Mouse (Mus musculus): ENCODE results near the gene Parn. TPM values are rescaled to one million over a fixed set of nuclear protein-coding genes. Genes with fewer than 3 reads are reported as not detected.
A peak's percentile ranks its signal among the peaks of the same experiment; 100 is the strongest.

Gene Parn
- total and polyA plus RNA-seq, 3 experiments, result 26.7 to 160 (median 38.2) TPM

DNA sequence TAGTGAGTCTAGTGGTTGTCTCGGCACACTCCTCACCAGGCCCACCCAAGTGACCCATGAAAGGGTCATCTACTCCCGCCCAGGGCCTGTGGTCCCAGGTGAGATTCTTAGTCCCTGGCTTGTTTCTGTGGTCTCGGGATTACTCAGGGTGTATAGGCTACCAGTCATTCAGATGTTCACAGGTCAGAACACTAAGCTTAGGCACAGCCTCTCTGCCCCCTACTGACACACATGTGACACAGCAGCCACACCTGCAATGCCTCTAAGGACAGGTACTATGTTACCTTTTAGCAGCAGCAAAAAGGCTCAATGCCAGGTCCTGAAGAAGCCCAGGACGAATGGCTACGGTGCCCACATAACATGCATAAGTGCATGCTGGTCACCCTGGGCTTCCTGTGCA lies 136.7 kb downstream of the Parn start:
- Histone ChIP-seq H3K79me2 (ENCODE audit: control insufficient read depth, insufficient read depth, low read length, poor library complexity) (no peaks in the 10 kb centered on the region), H3K27ac (ENCODE audit: control insufficient read depth, low read depth, low read length) (no peak overlapping the region), H3K36me3 (ENCODE audit: control insufficient read depth in 1 of 2, insufficient read depth in 2 of 2, low read length in 2 of 2) (no peaks in the 10 kb centered on the region), H3K9ac (ENCODE audit: control insufficient read depth, low read depth, low read length, poor library complexity, severe bottlenecking) (no peak overlapping the region), H3K27me3 (ENCODE audit: control insufficient read depth in 1 of 2, insufficient read depth in 2 of 2, low read length in 2 of 2) (no peaks in the 10 kb centered on the region), H3K4me1 (ENCODE audit: control insufficient read depth in 1 of 2, insufficient read depth in 2 of 2, low read length in 2 of 2) (no peaks in the 10 kb centered on the region), H3K9me3 (replicated peaks; ENCODE audit: insufficient read depth, low read length) (no peaks in the 10 kb centered on the region), H3K4me3 (ENCODE audit: control insufficient read depth in 1 of 2, insufficient read depth in 1 of 2, low read depth in 2 of 2, low read length in 2 of 2) (no peak overlapping the region)
- TF ChIP-seq RAD21 (IDR thresholded peaks at IDR 0.05; ENCODE audit: low read depth, low read length) (peak; percentile 32), CTCF (IDR thresholded peaks at IDR 0.05 in 2 of 3, conservative IDR thresholded peaks at IDR 0.05 in 1 of 3; ENCODE audit: control insufficient read depth in 1 of 3, insufficient read depth in 1 of 3, low read depth in 2 of 3, low read length in 3 of 3, poor library complexity in 1 of 3, severe bottlenecking in 1 of 3) (peak; percentile 33 to 43 (median 36); a peak in 5 of 6 replicates), EP300 (IDR thresholded peaks at IDR 0.05; ENCODE audit: low read depth in 1 of 2, low read length in 2 of 2) (no peak), SMC3 (IDR thresholded peaks at IDR 0.05; ENCODE audit: low read depth, low read length) (peak; percentile 39)
- peak; percentile 12 for DNase-seq (ENCODE audit: low read depth, low spot score)

DNA sequence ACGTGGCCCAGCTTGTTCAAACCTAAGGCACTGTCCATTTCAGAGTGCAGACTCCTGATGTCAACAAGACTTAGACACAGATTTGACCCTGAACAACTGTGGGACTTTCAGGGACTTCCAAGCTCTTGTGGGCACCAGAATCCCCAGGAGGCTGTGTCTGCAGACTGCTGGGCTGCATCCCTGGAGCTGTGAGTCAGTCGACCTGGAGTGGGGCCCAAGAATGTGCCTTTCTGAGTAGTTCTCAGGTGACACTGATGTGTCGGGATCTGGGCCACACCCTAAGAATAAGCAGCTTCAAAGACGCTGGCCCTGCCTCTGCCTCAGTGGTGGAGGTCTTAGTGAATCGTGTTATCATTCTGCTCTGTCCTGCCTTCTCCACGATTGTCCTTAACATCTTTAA lies 146.6 kb downstream of the Parn start:
- TF ChIP-seq JUND (IDR thresholded peaks at IDR 0.05; ENCODE audit: low read depth, low read length) (no peak), CHD2 (IDR thresholded peaks at IDR 0.05; ENCODE audit: low read length) (no peak), ZKSCAN1 (IDR thresholded peaks at IDR 0.05; ENCODE audit: low read depth, low read length) (no peak), ETS1 (IDR thresholded peaks at IDR 0.05; ENCODE audit: low read depth, low read length) (no peak), MAZ (IDR thresholded peaks at IDR 0.05; ENCODE audit: low read depth, low read length) (no peak), ZC3H11A (IDR thresholded peaks at IDR 0.05; ENCODE audit: low read depth, low read length) (no peak), HCFC1 (IDR thresholded peaks at IDR 0.05; ENCODE audit: low read depth, low read length) (no peak), EP300 (IDR thresholded peaks at IDR 0.05; ENCODE audit: low read depth in 1 of 2, low read length in 2 of 2) (no peak), NRF1 (IDR thresholded peaks at IDR 0.05; ENCODE audit: insufficient read depth, low read depth, low read length, poor library complexity, severe bottlenecking) (no peak), USF2 (IDR thresholded peaks at IDR 0.05; ENCODE audit: borderline replicate concordance in 1 of 2, insufficient read depth in 1 of 2, low read depth in 1 of 2, low read length in 2 of 2) (no peak)
- DNase-seq (ENCODE audit: low read depth, low spot score), result no peak

DNA sequence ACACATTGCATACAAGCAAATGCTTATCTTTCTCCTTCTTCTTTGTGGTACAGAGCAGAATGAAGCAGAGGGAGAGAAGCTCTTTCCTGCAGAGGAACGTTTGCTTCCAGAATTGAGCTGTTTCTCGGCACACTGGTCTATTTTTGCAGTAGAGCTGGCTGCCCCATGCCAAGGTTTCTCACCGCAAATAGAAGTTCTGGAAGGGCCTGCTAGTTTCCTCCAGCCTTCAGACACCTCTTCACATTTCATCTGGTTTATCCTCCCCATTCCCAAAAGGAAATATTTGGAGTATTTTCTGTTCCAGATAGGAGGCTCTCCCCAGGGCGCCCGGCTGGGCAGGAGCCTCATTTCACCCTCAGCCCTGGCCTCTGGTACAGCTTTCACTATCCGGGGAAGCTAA lies 147.7 kb downstream of the Parn start:
- Histone ChIP-seq H3K27me3 (ENCODE audit: control insufficient read depth in 1 of 2, insufficient read depth in 2 of 2, low read length in 2 of 2) (peaks cover under 1 to 11% of the 10 kb centered on the region in 2 experiments; a peak in 3 of 4 replicates), H3K9me3 (replicated peaks; ENCODE audit: insufficient read depth, low read length) (no peaks in the 10 kb centered on the region), H3K27ac (ENCODE audit: control insufficient read depth, low read depth, low read length) (no peak overlapping the region), H3K4me1 (ENCODE audit: control insufficient read depth in 1 of 2, insufficient read depth in 2 of 2, low read length in 2 of 2) (no peaks in the 10 kb centered on the region), H3K36me3 (ENCODE audit: control insufficient read depth in 1 of 2, insufficient read depth in 2 of 2, low read length in 2 of 2) (no peaks in the 10 kb centered on the region), H3K4me3 (ENCODE audit: control insufficient read depth in 1 of 2, insufficient read depth in 1 of 2, low read depth in 2 of 2, low read length in 2 of 2) (no peak overlapping the region), H3K79me2 (ENCODE audit: control insufficient read depth, insufficient read depth, low read length, poor library complexity) (no peaks in the 10 kb centered on the region), H3K9ac (ENCODE audit: control insufficient read depth, low read depth, low read length, poor library complexity, severe bottlenecking) (no peak overlapping the region)
- no peak for DNase-seq (ENCODE audit: low read depth, low spot score)
- TF ChIP-seq ZKSCAN1 (IDR thresholded peaks at IDR 0.05; ENCODE audit: low read depth, low read length) (no peak), GABPA (IDR thresholded peaks at IDR 0.05; ENCODE audit: low read depth, low read length) (no peak), EP300 (IDR thresholded peaks at IDR 0.05; ENCODE audit: low read depth in 1 of 2, low read length in 2 of 2) (no peak)

More for the DNA sequence above, 146.6 kb downstream of the Parn start:
- H3K9ac ChIP-seq (ENCODE audit: control insufficient read depth, low read depth, low read length, poor library complexity, severe bottlenecking), result no peak overlapping the region
- no peaks in the 10 kb centered on the region for H3K36me3 ChIP-seq (ENCODE audit: control insufficient read depth in 1 of 2, insufficient read depth in 2 of 2, low read length in 2 of 2)
- H3K79me2 ChIP-seq (ENCODE audit: control insufficient read depth, insufficient read depth, low read length, poor library complexity), result no peaks in the 10 kb centered on the region
- H3K9me3 ChIP-seq (replicated peaks; ENCODE audit: insufficient read depth, low read length), result no peaks in the 10 kb centered on the region
- no peak overlapping the region for H3K27ac ChIP-seq (ENCODE audit: control insufficient read depth, low read depth, low read length)
- no peaks in the 10 kb centered on the region for H3K4me1 ChIP-seq (ENCODE audit: control insufficient read depth in 1 of 2, insufficient read depth in 2 of 2, low read length in 2 of 2)
- peaks cover 0 to 6% of the 10 kb centered on the region in 2 experiments; a peak in 3 of 4 replicates for H3K27me3 ChIP-seq (ENCODE audit: control insufficient read depth in 1 of 2, insufficient read depth in 2 of 2, low read length in 2 of 2)
- no peak overlapping the region for H3K4me3 ChIP-seq (ENCODE audit: control insufficient read depth in 1 of 2, insufficient read depth in 1 of 2, low read depth in 2 of 2, low read length in 2 of 2)

All from MEL (cell line).